Mouse (Mus musculus) embryonic fibroblast, embryonic 13.5 days (primary cell): ENCODE results near the gene Cyp4f15. TPM values are rescaled to one million over a fixed set of nuclear protein-coding genes. Genes with fewer than 3 reads are reported as not detected.
"Not testable (repeated sequence)": the region's sequence is repeated elsewhere in the genome, so short reads cannot be mapped to it uniquely, and the experiment has no call there.

Source experiments
- H3K27ac ChIP-seq: 2 replicates; pipeline ENCODE4 v1.5.1; 2012; ENCODE audit warnings: low read length, control low read depth, inconsistent platforms; ENCODE audit not compliant: insufficient read depth
- H3K4me1 ChIP-seq: 2 replicates; pipeline ENCODE4 v1.6.1; 2011; ENCODE audit warnings: low read length; ENCODE audit not compliant: control insufficient read depth, insufficient read depth
- H3K4me3 ChIP-seq: 2 replicates; pipeline ENCODE4 v1.5.1; 2011; ENCODE audit warnings: mild to moderate bottlenecking, control low read depth, low read length; ENCODE audit not compliant: insufficient read depth
- CTCF ChIP-seq: IDR thresholded peaks from 2 replicates; pipeline ENCODE4 v1.5.1; 2011; ENCODE audit warnings: mild to moderate bottlenecking, control low read depth, low read length, moderate library complexity, borderline replicate concordance; ENCODE audit not compliant: insufficient read depth
- POLR2A ChIP-seq: IDR thresholded peaks from 2 replicates; pipeline ENCODE4 v1.6.1; 2011; ENCODE audit warnings: low read depth, mild to moderate bottlenecking, control low read depth, low read length, moderate library complexity
- polyA plus RNA-seq: library from polyadenylated mRNA; stranded (reverse); fragments of >200 nt; gene quantifications from 2 replicates; pipeline ENCODE4 v1.2.4, GENCODE M21; 2011; ENCODE audit warnings: low read depth; ENCODE audit not compliant: missing spikeins, insufficient read length

Gene Cyp4f15
- polyA plus RNA-seq, 1 experiment: not detected

DNA sequence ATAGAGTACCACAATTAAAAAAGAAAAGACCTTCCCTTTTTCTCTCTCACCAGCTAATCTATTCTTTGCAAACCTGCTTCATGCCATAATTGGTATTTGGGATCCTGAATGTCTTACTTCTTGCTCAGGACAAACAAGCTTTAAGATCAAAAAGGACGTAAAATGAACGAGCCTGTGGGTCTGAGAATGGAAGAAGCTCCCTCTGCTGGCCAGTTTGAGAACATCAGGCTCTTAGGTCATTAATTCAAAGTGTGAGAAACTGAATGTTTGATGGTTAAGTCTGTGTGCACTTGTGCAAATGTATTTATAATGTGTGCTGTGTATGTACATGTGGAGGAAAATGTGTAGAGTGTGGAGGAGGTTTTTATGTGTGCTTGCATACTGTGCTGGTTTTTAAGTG lies 5.0 kb upstream of the Cyp4f15 start:
- Histone ChIP-seq H3K4me1 (no peaks in the 10 kb centered on the region), H3K27ac (no peak overlapping the region), H3K4me3 (no peak overlapping the region)
- TF ChIP-seq POLR2A (no peak), CTCF (no peak)

DNA sequence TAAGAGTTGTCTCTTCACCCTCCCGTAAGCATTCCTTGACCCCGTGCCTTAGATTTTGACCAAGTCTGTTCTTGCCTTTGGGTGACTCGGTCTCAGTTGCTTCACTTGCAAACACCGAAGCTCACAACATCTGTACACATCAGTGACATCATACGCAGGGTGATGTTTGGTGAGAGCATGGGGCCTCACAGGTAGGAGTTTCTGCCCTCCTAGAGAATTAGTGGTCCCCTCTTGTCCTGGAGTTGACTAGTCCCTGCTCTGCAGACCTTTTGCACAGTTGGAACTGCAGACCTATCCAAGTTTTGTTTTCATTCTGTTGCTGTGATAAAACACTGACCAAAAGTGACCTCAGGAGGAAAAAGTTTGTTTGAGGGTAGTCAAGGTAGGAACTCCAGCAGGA lies 1.3 kb downstream of the Cyp4f15 start:
- Histone ChIP-seq H3K4me3 (no peak overlapping the region), H3K4me1 (no peaks in the 10 kb centered on the region), H3K27ac (no peak overlapping the region)
- no peak for TF ChIP-seq POLR2A
- TF ChIP-seq CTCF: no peak

- Histone ChIP-seq H3K4me3 (no peak overlapping the region), H3K27ac (no peak overlapping the region), H3K4me1 (no peaks in the 10 kb centered on the region)
- TF ChIP-seq CTCF (no peak), POLR2A (no peak)
Measured at GRCm38 (mm10) chr17:32690959-32691358, 5.5 kb downstream of the Cyp4f15 start.

- no peak for TF ChIP-seq CTCF
- Histone ChIP-seq H3K4me1 (no peaks in the 10 kb centered on the region), H3K4me3 (no peak overlapping the region), H3K27ac (no peak overlapping the region)
Measured at GRCm38 (mm10) chr17:32702826-32703225, 17.4 kb downstream of the Cyp4f15 start.

DNA sequence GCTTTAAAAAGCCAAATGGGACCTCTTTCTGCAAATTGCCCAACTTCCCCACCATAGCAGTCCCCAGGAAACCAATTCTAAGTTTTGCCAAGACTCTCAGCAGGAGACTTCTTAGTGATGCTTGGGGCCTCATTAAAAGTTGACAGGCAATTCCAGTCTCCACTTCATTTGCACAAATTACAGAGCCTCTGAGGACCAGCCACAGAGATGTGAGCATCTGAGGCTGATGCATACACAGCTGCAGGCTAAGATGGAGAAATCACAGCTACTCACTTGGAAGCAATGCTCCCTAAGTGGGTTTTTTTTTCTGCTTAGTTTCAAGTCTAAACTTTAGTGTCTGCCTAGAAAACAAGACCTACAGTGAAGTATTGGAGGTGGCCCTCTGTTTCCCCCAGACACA lies 25.1 kb downstream of the Cyp4f15 start:
- not testable (repeated sequence) for H3K4me3 ChIP-seq, H3K27ac ChIP-seq, H3K4me1 ChIP-seq

DNA sequence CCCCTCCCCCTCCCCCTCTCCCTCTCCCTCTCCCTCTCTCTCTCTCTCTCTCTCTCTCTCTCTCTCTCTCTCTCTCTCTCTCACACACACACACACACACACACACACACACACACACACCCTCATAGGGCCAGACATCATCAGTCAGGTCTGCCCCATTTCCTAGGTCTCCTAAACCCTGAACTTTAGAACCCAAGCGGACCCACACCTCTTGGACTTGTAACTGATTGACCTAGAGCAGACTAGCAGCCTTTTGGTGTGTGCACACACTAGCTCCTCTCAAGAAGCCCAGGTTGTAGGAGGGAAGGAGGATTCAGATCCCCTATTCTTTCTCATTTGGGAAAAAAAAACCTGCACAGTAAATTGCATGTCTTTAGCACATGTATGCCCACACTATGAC lies 36.7 kb downstream of the Cyp4f15 start:
- H3K27ac ChIP-seq, H3K4me3 ChIP-seq, H3K4me1 ChIP-seq: not testable (repeated sequence)

DNA sequence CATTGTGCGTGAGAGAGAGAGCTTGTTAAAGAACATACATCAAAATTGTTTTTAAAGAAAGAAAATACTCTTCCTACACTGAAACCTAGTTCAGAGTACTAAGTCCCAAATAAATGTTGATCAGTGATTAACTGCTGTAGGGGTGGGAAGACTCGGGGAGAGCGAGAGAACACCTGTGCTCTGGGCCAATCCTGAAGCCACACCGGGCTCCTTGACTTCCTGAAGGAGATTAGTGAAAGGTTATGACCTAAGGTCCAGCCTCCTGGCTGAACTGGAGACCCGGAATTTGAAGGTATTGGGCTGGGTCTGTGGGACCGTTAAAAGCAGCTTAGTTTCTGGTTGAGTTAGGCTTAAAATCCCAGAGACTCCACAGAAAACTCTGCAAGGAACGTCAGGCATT lies 37.3 kb downstream of the Cyp4f15 start:
- no peaks in the 10 kb centered on the region for H3K4me1 ChIP-seq
- TF ChIP-seq POLR2A (no peak), CTCF (no peak)

GRCm38 (mm10) chr17:32726360-32726759 lies 40.9 kb downstream of the Cyp4f15 start:
- not testable (repeated sequence) for H3K4me1 ChIP-seq, H3K27ac ChIP-seq, H3K4me3 ChIP-seq

More for the DNA sequence above, 37.3 kb downstream of the Cyp4f15 start:
- H3K27ac ChIP-seq: no peak overlapping the region
- no peak overlapping the region for H3K4me3 ChIP-seq

DNA sequence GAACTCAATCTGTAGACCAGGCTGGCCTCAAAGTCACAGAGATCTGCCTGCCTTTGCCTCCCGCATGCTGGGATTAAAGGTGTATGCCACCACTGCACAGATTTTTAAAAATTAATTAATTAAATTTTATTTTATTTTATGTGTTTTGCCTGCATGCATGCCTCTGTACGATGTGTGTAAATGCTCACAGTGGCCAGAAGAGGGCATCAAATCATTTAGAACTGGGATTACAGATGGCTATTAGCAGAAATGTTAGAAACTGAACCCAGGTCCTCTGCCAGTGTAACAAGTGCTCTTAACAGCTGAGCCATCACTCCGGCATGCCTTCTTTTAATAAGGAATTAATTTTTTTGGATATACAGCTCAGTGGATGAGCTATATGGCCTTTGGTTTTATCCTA lies 43.6 kb downstream of the Cyp4f15 start:
- H3K4me3 ChIP-seq: no peak overlapping the region
- no peak overlapping the region for H3K27ac ChIP-seq
- TF ChIP-seq CTCF: no peak
- no peak for TF ChIP-seq POLR2A
- no peaks in the 10 kb centered on the region for H3K4me1 ChIP-seq

GRCm38 (mm10) chr17:32738406-32738805 lies 53.0 kb downstream of the Cyp4f15 start:
- no peak overlapping the region for H3K4me3 ChIP-seq
- H3K27ac ChIP-seq: no peak overlapping the region
- H3K4me1 ChIP-seq: peaks cover 2% of the 10 kb centered on the region
- no peak for TF ChIP-seq CTCF
- TF ChIP-seq POLR2A: no peak

DNA sequence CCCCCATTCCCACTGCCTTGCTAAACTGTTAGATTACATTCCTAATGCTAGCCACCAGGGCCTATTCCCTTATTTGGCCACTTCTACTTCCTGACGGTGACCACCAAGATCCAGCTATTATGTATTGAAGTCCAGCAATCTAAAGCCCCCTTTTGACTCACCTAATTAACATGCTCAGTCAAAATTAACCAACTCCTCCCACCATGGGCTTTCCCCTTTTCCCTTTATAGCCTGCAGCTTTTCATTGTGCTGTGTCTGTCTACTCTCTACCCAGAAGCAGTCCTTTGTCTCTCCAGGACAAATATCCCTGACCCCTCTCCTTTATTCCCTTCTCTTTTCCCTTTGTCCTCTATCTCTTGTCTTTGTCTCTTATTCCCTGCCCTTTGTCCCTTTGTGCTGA lies 55.6 kb downstream of the Cyp4f15 start:
- no peak overlapping the region for H3K4me3 ChIP-seq
- H3K4me1 ChIP-seq: peaks cover 2% of the 10 kb centered on the region
- TF ChIP-seq POLR2A: no peak
- no peak for TF ChIP-seq CTCF
- no peak overlapping the region for H3K27ac ChIP-seq
